Mouse (Mus musculus) midbrain, embryonic 14.5 days (tissue): ENCODE results near the gene 1700042G07Rik. TPM values are rescaled to one million over a fixed set of nuclear protein-coding genes. Genes with fewer than 3 reads are reported as not detected.

ENCODE experiments used
- ATAC-seq: fragments of 200-750 bp; cut with Nextera tagmentation; 2 replicates; pipeline ENCODE4 v1.8.0; 2017; ENCODE audit warnings: moderate number of reproducible peaks, moderate library complexity; ENCODE audit not compliant: low FRiP score, low TSS enrichment
- DNase-seq: peaks from one replicate; pipeline ENCODE4 v3.0.0-alpha.2; 2015
- H3K27ac ChIP-seq: fragments of 300-500 bp; sonication (generic); replicated peaks from 2 replicates; pipeline ENCODE4 v1.5.1; 2014; ENCODE audit warnings: mild to moderate bottlenecking, low read depth, low read length, moderate library complexity
- H3K27me3 ChIP-seq: fragments of 300-500 bp; sonication (generic); 2 replicates; pipeline ENCODE4 v1.6.1; 2014; ENCODE audit warnings: low read length, control low read depth, mixed read lengths; ENCODE audit not compliant: control insufficient read depth, insufficient read depth
- H3K36me3 ChIP-seq: fragments of 300-500 bp; sonication (generic); 2 replicates; pipeline ENCODE4 v1.6.1; 2014; ENCODE audit warnings: low read length, control low read depth; ENCODE audit not compliant: control insufficient read depth, insufficient read depth
- H3K4me1 ChIP-seq: fragments of 300-500 bp; sonication (generic); 2 replicates; pipeline ENCODE4 v1.6.1; 2014; ENCODE audit warnings: mild to moderate bottlenecking, antibody characterized with exemption, low read length, control low read depth; ENCODE audit not compliant: control insufficient read depth, insufficient read depth
- H3K4me2 ChIP-seq: fragments of 300-500 bp; sonication (generic); 2 replicates; pipeline ENCODE4 v1.6.1; 2014; ENCODE audit warnings: mild to moderate bottlenecking, low read length, moderate library complexity
- H3K4me3 ChIP-seq: fragments of 300-500 bp; sonication (generic); replicated peaks from 2 replicates; pipeline ENCODE4 v1.5.1; 2014; ENCODE audit warnings: low read depth, low read length
- H3K9ac ChIP-seq: fragments of 300-500 bp; sonication (generic); replicated peaks from 2 replicates; pipeline ENCODE4 v1.6.1; 2014; ENCODE audit warnings: mild to moderate bottlenecking, low read length, moderate library complexity
- H3K9me3 ChIP-seq: fragments of 300-500 bp; sonication (generic); 2 replicates; pipeline ENCODE4 v1.6.1; 2016; ENCODE audit warnings: low read length, control low read depth, mixed read lengths; ENCODE audit not compliant: control insufficient read depth
- WGBS: fragments of 180-500 bp; shearing (Covaris S2); extraction: QIAGEN DNeasy Blood & Tissue Kit; methylation state at CpG from one replicate; pipeline ENCODE4 v1.1.7; 2014; 5-methylcytosine and 5-hydroxymethylcytosine counted together
- polyA plus RNA-seq: library from polyadenylated mRNA; unstranded; fragments of >200 nt; fragmentation: Nextera tagmentation; extraction: Ambion mirVana; gene quantifications from 2 replicates; pipeline ENCODE4 v1.2.1, GENCODE M21; 2014

Gene 1700042G07Rik
- polyA plus RNA-seq, 1 experiment from 2014 or later = not detected

DNA sequence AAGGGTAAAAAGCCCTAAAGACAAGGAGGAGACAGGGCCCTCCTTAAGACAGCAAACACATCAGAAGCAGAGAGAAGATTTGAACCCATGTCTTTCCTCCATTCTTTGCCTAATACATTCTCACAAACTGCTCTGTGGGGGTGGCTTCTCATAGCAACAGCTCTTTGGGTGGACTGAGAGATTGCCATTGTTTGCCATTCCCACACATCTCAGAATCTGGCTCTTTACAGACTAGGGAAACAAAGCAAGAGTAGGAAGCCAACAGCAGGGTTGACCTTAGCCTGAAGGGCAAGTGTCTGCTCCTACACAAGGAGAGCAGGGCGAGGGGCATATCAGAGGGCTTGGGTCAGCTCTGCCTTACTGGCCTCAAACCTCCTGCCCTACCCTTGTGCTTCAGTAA is 31.4 kb upstream of the 1700042G07Rik start:
- no peak overlapping the region for H3K4me3 ChIP-seq
- H3K9me3 ChIP-seq = no peaks in the 10 kb centered on the region
- 0 out of 2 replicates have a peak, but pooled peaks cover 4% of the 10 kb centered on the region for H3K27me3 ChIP-seq
- no peak for ATAC-seq
- WGBS = 76% methylated on average over 1 of the region's 1 CpGs
- H3K4me2 ChIP-seq = no peak overlapping the region
- H3K9ac ChIP-seq = no peak overlapping the region
- H3K36me3 ChIP-seq = no peaks in the 10 kb centered on the region
- peaks cover 16% of the 10 kb centered on the region; the same call in 1 of the 2 replicates for H3K4me1 ChIP-seq
- no peak overlapping the region for H3K27ac ChIP-seq
- no peak for DNase-seq

- Histone ChIP-seq H3K9me3 (no peaks in the 10 kb centered on the region), H3K4me3 (no peak overlapping the region), H3K4me1 (peaks cover 16% of the 10 kb centered on the region; the same call in 1 of the 2 replicates), H3K27ac (no peak overlapping the region), H3K36me3 (no peaks in the 10 kb centered on the region), H3K27me3 (0 out of 2 replicates have a peak, but pooled peaks cover 4% of the 10 kb centered on the region), H3K4me2 (no peak overlapping the region), H3K9ac (no peak overlapping the region)
- 79% methylated on average over 7 of the region's 7 CpGs for WGBS
- no peak for ATAC-seq
- no peak for DNase-seq
These were observed 30.9 kb upstream of the 1700042G07Rik start for GRCm38 (mm10) chr4:116142269-116142668.

DNA sequence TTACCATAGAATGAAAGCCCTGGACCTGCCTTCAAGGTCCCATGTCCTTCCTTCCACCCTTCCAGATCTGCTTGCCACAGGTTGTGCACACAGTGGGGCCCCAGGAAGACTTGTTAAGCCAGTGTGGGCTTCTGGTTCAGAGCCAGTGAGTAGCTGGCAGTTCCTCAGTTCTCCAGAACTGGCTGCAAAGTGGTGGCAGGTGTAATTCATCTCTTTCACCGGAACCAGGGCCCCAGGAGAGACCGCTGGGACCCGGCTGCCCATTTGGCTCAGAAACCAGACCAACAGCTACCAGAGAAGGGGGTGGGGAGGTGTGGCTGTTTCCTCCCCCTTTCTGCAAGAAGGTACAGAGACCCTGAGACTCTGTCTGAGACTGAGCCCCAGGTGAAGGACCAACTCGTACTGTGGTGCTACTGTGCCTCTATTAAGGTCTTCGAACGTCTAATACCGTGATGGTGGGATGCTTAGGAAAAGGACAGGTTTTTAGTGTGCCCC is 29.8 kb upstream of the 1700042G07Rik start:
- Histone ChIP-seq H3K27me3 (0 out of 2 replicates have a peak, but pooled peaks cover 4% of the 10 kb centered on the region), H3K4me1 (peaks cover 16% of the 10 kb centered on the region; the same call in 1 of the 2 replicates), H3K27ac (no peak overlapping the region), H3K36me3 (no peaks in the 10 kb centered on the region), H3K9ac (no peak overlapping the region; the same call in 1 of the 2 replicates), H3K9me3 (no peaks in the 10 kb centered on the region), H3K4me3 (no peak overlapping the region), H3K4me2 (peak overlapping the region; percentile 87)
- ATAC-seq = no peak
- no peak for DNase-seq
- WGBS = 14% methylated on average over 7 of the region's 7 CpGs

- H3K9ac ChIP-seq = peak overlapping the region; percentile 50
- peak overlapping the region; percentile 87 for H3K4me2 ChIP-seq
- H3K4me1 ChIP-seq = peaks cover 16% of the 10 kb centered on the region; the same call in 1 of the 2 replicates
- 1% methylated on average over 42 of the region's 47 CpGs for WGBS
- ATAC-seq = peak; percentile 58; the same call in 1 of the 2 replicates
- DNase-seq = peak; percentile 76
- peak overlapping the region; percentile 53 for H3K4me3 ChIP-seq
- no peaks in the 10 kb centered on the region for H3K9me3 ChIP-seq
- no peaks in the 10 kb centered on the region for H3K36me3 ChIP-seq
- no peak overlapping the region for H3K27ac ChIP-seq
- 0 out of 2 replicates have a peak, but pooled peaks cover 4% of the 10 kb centered on the region for H3K27me3 ChIP-seq
These were observed 29.1 kb upstream of the 1700042G07Rik start for GRCm38 (mm10) chr4:116143891-116144717.

DNA sequence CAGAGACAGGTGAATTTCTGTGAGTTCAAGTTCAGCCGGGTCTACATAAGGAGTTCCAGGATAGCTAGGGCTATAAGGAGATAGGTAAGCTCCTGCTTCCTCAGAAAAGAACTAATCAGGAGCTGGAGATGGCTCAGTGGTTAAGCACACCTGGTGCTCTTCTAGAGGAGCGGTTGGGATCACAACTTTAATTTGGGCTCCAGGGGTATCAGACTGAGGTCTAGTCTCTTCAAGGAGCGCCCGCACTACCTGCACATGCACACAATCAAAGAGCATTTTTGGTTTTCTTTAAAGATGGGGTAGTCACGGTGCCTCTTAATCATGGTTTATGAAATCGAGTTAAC is 23.4 kb upstream of the 1700042G07Rik start:
- WGBS = 21% methylated on average over 6 of the region's 6 CpGs
- Histone ChIP-seq H3K27ac (peak overlapping the region; percentile 87), H3K4me1 (peaks cover 7% of the 10 kb centered on the region), H3K4me2 (peak overlapping the region; percentile 58), H3K9me3 (no peaks in the 10 kb centered on the region), H3K9ac (peak overlapping the region; percentile 94), H3K36me3 (peaks cover 30% of the 10 kb centered on the region), H3K4me3 (peak overlapping the region; percentile 61), H3K27me3 (no peaks in the 10 kb centered on the region)
- ATAC-seq = no peak; the same call in 1 of the 2 replicates
- DNase-seq = no peak

DNA sequence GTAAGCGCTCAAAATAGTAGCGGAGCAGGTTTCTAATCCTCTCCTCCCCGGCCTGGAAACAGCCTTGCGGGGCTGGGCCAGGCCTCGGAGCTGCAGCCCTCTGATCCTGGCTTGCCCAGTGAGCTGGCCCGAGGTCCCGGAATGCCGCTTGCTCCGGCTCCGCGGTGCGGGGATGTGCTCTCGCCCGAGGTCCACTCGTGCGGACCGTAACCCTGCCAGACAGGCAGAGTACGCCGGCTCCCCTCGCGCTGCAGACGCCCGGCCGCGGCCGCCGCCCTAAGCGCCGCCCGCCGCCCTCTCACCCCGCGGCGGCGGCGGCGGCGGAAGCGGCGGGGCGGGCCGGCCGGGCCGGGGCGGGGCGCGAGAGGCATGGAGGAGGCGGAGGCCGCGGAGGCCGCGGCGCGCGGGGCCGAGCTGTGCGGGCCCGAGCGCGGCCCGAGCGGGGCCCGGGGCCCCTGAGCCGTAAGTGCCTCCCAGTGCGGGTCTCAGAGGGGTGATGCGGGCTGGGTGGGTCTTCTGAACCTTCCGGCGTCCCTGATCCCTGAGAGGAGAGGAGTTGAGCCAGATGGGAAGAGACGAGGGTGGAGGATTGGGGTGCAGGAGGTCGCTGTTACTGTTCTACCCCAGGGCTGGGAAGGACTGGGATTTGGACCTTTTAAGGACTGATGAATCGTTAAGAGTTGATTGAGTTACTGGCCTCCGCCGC is 22.9 kb upstream of the 1700042G07Rik start:
- peaks cover 5% of the 10 kb centered on the region for H3K4me1 ChIP-seq
- no peaks in the 10 kb centered on the region for H3K9me3 ChIP-seq
- peak overlapping the region; percentile 94 for H3K9ac ChIP-seq
- H3K27ac ChIP-seq = peak overlapping the region; percentile 87
- H3K4me2 ChIP-seq = peak overlapping the region; percentile 58
- ATAC-seq (peak; percentile 92), DNase-seq (peak; percentile 87)
- peaks cover 35% of the 10 kb centered on the region for H3K36me3 ChIP-seq
- peak overlapping the region; percentile 61 for H3K4me3 ChIP-seq
- no peaks in the 10 kb centered on the region for H3K27me3 ChIP-seq
- WGBS = under 1% methylated on average over 53 of the region's 73 CpGs

DNA sequence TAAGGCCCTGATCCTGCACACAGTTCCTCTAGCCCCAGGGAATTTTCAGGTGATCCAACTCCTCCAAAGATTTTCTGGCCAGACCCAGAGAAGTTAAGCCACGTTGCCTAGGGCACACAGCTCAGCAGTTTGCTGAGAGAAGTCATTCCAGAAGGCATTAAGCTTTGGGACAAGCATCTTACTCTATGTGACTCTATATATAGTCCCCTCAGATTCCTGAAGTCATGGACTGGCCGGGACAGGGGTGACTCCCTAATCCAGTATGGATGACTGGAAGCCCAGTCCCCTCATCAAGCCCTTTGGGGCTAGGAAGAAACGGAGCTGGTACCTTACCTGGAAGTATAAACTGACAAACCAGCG is 22.3 kb upstream of the 1700042G07Rik start:
- peak overlapping the region; percentile 94 for H3K9ac ChIP-seq
- DNase-seq (no peak), ATAC-seq (peak; percentile 13; the same call in 1 of the 2 replicates)
- peaks cover 5% of the 10 kb centered on the region for H3K4me1 ChIP-seq
- 21% methylated on average over 4 of the region's 4 CpGs for WGBS
- peak overlapping the region; percentile 61 for H3K4me3 ChIP-seq
- H3K4me2 ChIP-seq = peak overlapping the region; percentile 58
- peaks cover 41% of the 10 kb centered on the region for H3K36me3 ChIP-seq
- H3K27ac ChIP-seq = peak overlapping the region; percentile 87; the same call in 1 of the 2 replicates
- no peaks in the 10 kb centered on the region for H3K27me3 ChIP-seq
- no peaks in the 10 kb centered on the region for H3K9me3 ChIP-seq

GRCm38 (mm10) chr4:116151238-116151637 is 21.9 kb upstream of the 1700042G07Rik start, which contains the start of gene Lurap1:
Gene Lurap1, minus strand, starts transcription at chr4:116151338.
- peak within 1 kb of the TSS; percentile 61 for H3K4me3 ChIP-seq
- H3K27me3 ChIP-seq = no peaks in the 10 kb centered on the region
- DNase-seq = no peak
- 83% methylated on average over 6 of the region's 6 CpGs for WGBS
- H3K4me1 ChIP-seq = peaks cover 5% of the 10 kb centered on the region
- no peak for ATAC-seq
- H3K27ac ChIP-seq = peak within 1 kb of the TSS; percentile 87
- no peaks in the 10 kb centered on the region for H3K9me3 ChIP-seq
- peak within 1 kb of the TSS; percentile 94 for H3K9ac ChIP-seq
- H3K4me2 ChIP-seq = peak within 1 kb of the TSS; percentile 58
- peaks cover 45% of the 10 kb centered on the region for H3K36me3 ChIP-seq
